Mouse (Mus musculus) neural tube, embryonic 15.5 days (tissue): ENCODE measurements at regions not wholly inside any gene's neighbourhood (a gene's known extent, or its start where the extent isn't known, plus 50 kb on each side); places are given as distances from the start of the nearest gene placed in this dataset.

Experiments
- ATAC-seq: fragments of 200-750 bp; cut with Nextera tagmentation; 2 replicates; pipeline ENCODE4 v1.8.0; 2017; ENCODE audit warnings: mild to moderate bottlenecking, moderate TSS enrichment, moderate library complexity; ENCODE audit not compliant: low FRiP score
- H3K27ac ChIP-seq: fragments of 300-500 bp; sonication (generic); replicated peaks from 2 replicates; pipeline ENCODE4 v1.5.1; 2015; ENCODE audit warnings: mild to moderate bottlenecking, inconsistent platforms
- H3K27me3 ChIP-seq: fragments of 300-500 bp; sonication (generic); replicated peaks from 2 replicates; pipeline ENCODE4 v1.6.1; 2015; ENCODE audit warnings: inconsistent platforms
- H3K36me3 ChIP-seq: fragments of 300-500 bp; sonication (generic); 2 replicates; pipeline ENCODE4 v1.6.1; 2015; ENCODE audit warnings: inconsistent platforms
- H3K4me1 ChIP-seq: fragments of 300-500 bp; sonication (generic); 2 replicates; pipeline ENCODE4 v1.6.1; 2015; ENCODE audit warnings: inconsistent platforms
- H3K4me2 ChIP-seq: fragments of 300-500 bp; sonication (generic); 2 replicates; pipeline ENCODE4 v1.6.1; 2015; ENCODE audit warnings: inconsistent platforms, mild to moderate bottlenecking, moderate library complexity
- H3K4me3 ChIP-seq: fragments of 300-500 bp; sonication (generic); replicated peaks from 2 replicates; pipeline ENCODE4 v1.5.1; 2015; ENCODE audit warnings: mild to moderate bottlenecking, inconsistent platforms
- H3K9ac ChIP-seq: fragments of 300-500 bp; sonication (generic); replicated peaks from 2 replicates; pipeline ENCODE4 v1.6.1; 2015; ENCODE audit warnings: mild to moderate bottlenecking, inconsistent platforms
- H3K9me3 ChIP-seq: fragments of 300-500 bp; sonication (generic); replicated peaks from 2 replicates; pipeline ENCODE4 v1.6.1; 2016; ENCODE audit warnings: inconsistent platforms
- WGBS: fragments of 180-500 bp; shearing (Covaris S2); methylation state at CpG from one replicate; pipeline ENCODE4 v1.1.7; 2015; ENCODE audit warnings: mixed read lengths; 5-methylcytosine and 5-hydroxymethylcytosine counted together

GRCm38 (mm10) chr5:46488140-46488942 is 630.9 kb upstream of the Lcorl start:
- WGBS, result 68% methylated on average over 6 of the region's 6 CpGs
- no peaks in the 10 kb centered on the region for H3K9me3 ChIP-seq
- H3K27me3 ChIP-seq, result no peaks in the 10 kb centered on the region
- H3K4me2 ChIP-seq, result no peak overlapping the region
- ATAC-seq, result no peak
- H3K4me3 ChIP-seq, result no peak overlapping the region
- H3K4me1 ChIP-seq, result no peaks in the 10 kb centered on the region
- no peak overlapping the region for H3K27ac ChIP-seq
- no peaks in the 10 kb centered on the region for H3K36me3 ChIP-seq
- H3K9ac ChIP-seq, result no peak overlapping the region

- no peak overlapping the region for H3K4me2 ChIP-seq
- H3K4me1 ChIP-seq, result no peaks in the 10 kb centered on the region
- ATAC-seq, result no peak; the same call in 1 of the 2 replicates
- H3K27me3 ChIP-seq, result no peaks in the 10 kb centered on the region
- H3K36me3 ChIP-seq, result no peaks in the 10 kb centered on the region
- H3K27ac ChIP-seq, result no peak overlapping the region
- H3K9me3 ChIP-seq, result no peaks in the 10 kb centered on the region
- H3K9ac ChIP-seq, result no peak overlapping the region
- 2% methylated on average over 1 of the region's 1 CpGs for whole genome bisulfite sequencing
- no peak overlapping the region for H3K4me3 ChIP-seq
These were observed 629.4 kb upstream of the Lcorl start for GRCm38 (mm10) chr5:46486740-46487326.

DNA sequence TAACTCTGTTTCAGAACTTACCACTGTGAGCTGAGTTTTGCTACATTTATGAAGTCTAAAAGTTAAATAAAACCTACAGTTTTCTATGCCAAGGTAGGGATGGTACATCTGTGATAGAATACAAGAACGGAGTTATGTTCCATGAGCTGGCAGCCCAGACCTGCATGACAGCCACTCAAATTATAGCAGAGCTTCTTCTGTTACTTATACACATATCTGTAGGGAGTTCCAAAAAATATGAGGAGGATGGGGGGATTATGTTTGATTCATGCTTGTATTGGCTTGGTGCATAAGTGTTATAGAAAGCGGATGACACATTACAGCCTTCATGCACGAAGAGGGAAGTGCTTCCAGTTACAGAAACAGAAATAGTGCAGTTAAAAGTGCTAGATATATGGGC is 598.9 kb upstream of the Lcorl start:
- 93% methylated on average over 3 of the region's 3 CpGs for WGBS
- Histone ChIP-seq H3K9ac (no peak overlapping the region), H3K4me2 (no peak overlapping the region), H3K27ac (no peak overlapping the region), H3K9me3 (no peaks in the 10 kb centered on the region), H3K4me3 (no peak overlapping the region), H3K36me3 (no peaks in the 10 kb centered on the region), H3K4me1 (no peaks in the 10 kb centered on the region), H3K27me3 (no peaks in the 10 kb centered on the region)
- no peak for ATAC-seq

DNA sequence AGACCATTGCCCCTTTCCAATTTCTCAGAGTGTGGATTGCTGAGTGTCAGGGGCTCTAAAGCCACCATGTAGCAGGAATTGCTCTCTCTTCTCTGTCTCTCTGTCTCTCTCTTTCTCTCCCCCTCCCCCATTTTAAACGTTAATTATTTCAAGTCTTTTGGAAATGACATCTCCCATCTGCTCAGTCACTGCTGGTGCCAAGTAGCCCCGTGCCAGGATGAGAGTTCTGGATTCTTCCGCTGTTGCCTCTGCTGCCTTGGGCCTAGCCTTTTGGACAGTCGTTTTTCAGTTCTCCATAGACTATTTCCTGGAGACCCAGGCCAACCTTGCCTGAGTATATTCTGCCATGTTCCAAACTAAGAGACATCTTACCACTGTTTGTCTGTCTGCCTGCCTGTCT is 590.9 kb upstream of the Lcorl start:
- Histone ChIP-seq H3K9ac (no peak overlapping the region), H3K9me3 (no peaks in the 10 kb centered on the region), H3K36me3 (no peaks in the 10 kb centered on the region), H3K4me2 (no peak overlapping the region), H3K27ac (no peak overlapping the region), H3K27me3 (no peaks in the 10 kb centered on the region), H3K4me3 (no peak overlapping the region), H3K4me1 (peaks cover 15% of the 10 kb centered on the region)
- ATAC-seq, result no peak
- 55% methylated on average over 4 of the region's 4 CpGs for WGBS

GRCm38 (mm10) chr5:46445844-46446243 is 588.4 kb upstream of the Lcorl start:
- H3K4me1 ChIP-seq, result peaks cover 15% of the 10 kb centered on the region
- H3K36me3 ChIP-seq, result no peaks in the 10 kb centered on the region
- 0 out of 2 replicates have a peak overlapping the region, but pooled peaks have one; percentile 0 for H3K4me2 ChIP-seq
- H3K27me3 ChIP-seq, result no peaks in the 10 kb centered on the region
- no peak overlapping the region for H3K27ac ChIP-seq
- no peak for ATAC-seq
- H3K9me3 ChIP-seq, result no peaks in the 10 kb centered on the region
- whole genome bisulfite sequencing, result 34% methylated on average over 3 of the region's 3 CpGs
- H3K9ac ChIP-seq, result no peak overlapping the region
- H3K4me3 ChIP-seq, result no peak overlapping the region

GRCm38 (mm10) chr5:46445122-46445521 is 587.7 kb upstream of the Lcorl start:
- no peaks in the 10 kb centered on the region for H3K36me3 ChIP-seq
- H3K27me3 ChIP-seq, result no peaks in the 10 kb centered on the region
- H3K4me2 ChIP-seq, result 0 out of 2 replicates have a peak overlapping the region, but pooled peaks have one; percentile 0
- H3K9ac ChIP-seq, result no peak overlapping the region
- no peaks in the 10 kb centered on the region for H3K9me3 ChIP-seq
- peaks cover 15% of the 10 kb centered on the region for H3K4me1 ChIP-seq
- no peak overlapping the region for H3K4me3 ChIP-seq
- WGBS, result 8% methylated on average over 7 of the region's 7 CpGs
- H3K27ac ChIP-seq, result no peak overlapping the region
- no peak for ATAC-seq

DNA sequence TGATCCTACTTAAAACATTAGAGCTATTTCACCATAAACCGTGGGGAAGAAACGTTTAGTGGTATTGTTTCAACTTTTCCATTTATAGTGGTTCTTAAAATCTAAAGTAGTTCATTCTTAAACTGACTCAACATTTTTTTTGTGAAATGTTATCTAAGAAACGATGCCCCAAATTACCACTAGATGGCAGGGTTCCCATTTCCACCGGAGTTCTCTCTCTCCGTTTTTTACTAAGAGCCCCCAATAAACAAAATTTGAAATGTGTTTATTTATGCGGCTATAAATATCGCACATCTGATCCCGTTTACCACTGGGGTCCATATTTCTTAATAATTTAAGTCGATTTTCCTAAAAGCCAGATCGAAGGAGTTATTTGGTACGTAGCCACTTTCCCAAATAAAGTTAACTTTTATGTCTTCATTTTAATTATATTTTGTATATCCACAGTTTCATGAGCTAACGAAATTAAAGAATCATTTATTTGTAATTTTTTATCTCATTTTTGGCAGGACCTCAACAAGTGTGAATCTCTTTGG is 586.5 kb upstream of the Lcorl start:
- WGBS, result 9% methylated on average over 12 of the region's 12 CpGs
- Histone ChIP-seq H3K9me3 (no peaks in the 10 kb centered on the region), H3K4me2 (peak overlapping the region; percentile 46), H3K4me1 (peaks cover 15% of the 10 kb centered on the region), H3K4me3 (no peak overlapping the region), H3K36me3 (no peaks in the 10 kb centered on the region), H3K9ac (no peak overlapping the region), H3K27me3 (no peaks in the 10 kb centered on the region), H3K27ac (no peak overlapping the region)
- ATAC-seq, result no peak

- Histone ChIP-seq H3K4me3 (no peak overlapping the region), H3K9me3 (no peaks in the 10 kb centered on the region), H3K9ac (no peak overlapping the region), H3K27ac (no peak overlapping the region), H3K4me2 (no peak overlapping the region), H3K36me3 (no peaks in the 10 kb centered on the region), H3K4me1 (peaks cover 15% of the 10 kb centered on the region), H3K27me3 (no peaks in the 10 kb centered on the region)
- peak; percentile 69; the same call in 1 of the 2 replicates for ATAC-seq
- WGBS, result 64% methylated on average over 6 of the region's 6 CpGs
These were observed 585.3 kb upstream of the Lcorl start for GRCm38 (mm10) chr5:46442600-46443248.

- no peak for ATAC-seq
- H3K27ac ChIP-seq, result no peak overlapping the region
- H3K36me3 ChIP-seq, result no peaks in the 10 kb centered on the region
- H3K27me3 ChIP-seq, result no peaks in the 10 kb centered on the region
- H3K9me3 ChIP-seq, result no peaks in the 10 kb centered on the region
- H3K4me1 ChIP-seq, result peaks cover 15% of the 10 kb centered on the region
- H3K4me2 ChIP-seq, result no peak overlapping the region
- H3K4me3 ChIP-seq, result no peak overlapping the region
- no peak overlapping the region for H3K9ac ChIP-seq
These were observed 584.3 kb upstream of the Lcorl start for GRCm38 (mm10) chr5:46441716-46442115.

DNA sequence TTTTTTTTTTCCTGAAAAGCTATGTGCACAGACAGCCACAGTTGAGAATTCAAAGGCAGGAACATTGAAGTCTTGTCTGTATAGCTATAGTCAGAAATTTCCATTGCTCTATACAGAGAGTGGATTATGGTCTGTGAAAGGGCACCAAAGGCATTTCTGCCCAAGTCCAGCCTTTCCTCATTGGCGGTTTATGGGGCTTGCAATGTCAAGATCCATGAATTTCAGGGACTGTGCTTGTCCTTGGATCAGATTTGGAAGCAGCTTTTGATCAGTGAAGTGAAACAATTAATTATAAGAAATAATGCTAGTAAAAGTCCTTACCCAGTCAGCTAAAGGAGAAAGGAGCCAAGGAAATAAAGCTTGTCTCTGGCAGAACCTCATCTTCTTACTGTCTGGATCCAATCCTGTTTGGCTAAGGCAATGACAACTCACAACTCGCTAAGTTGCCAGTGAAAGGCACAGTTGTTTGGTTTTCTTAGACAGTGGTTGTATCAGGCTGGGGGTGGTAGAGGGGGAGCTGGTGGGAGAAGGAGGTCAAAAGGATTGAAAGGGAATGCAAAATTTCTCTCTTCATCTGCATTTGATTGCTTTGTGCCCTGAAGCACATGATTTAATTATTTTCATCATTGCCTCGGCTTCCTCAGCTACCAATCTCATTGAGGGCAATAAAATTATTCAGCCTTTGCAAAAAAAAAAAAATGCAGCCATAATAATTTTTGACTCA is 574.4 kb upstream of the Lcorl start:
- Histone ChIP-seq H3K36me3 (no peaks in the 10 kb centered on the region), H3K27ac (no peak overlapping the region; the same call in 1 of the 2 replicates), H3K4me2 (no peak overlapping the region)

DNA sequence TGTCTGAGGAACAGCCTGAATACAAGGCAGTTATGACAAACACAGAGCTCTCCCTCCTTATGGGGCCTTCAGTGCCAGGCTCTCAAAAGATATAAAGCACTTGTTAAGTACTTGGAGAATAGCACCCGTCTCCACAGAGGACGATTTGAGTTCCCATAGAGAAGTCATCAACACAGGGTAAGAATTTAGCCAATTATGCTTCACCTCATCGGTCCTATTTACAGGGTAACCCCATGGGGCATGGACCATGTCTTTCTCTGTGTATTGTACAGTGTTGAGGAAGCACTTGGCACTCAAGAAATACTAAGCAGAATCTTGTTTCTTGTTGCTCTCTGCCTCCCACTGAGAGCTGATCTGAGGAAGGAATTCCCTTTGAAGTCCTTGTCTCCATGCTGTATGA is 565.3 kb upstream of the Lcorl start:
- ATAC-seq, result no peak
- Histone ChIP-seq H3K27me3 (no peaks in the 10 kb centered on the region), H3K27ac (no peak overlapping the region), H3K4me1 (no peaks in the 10 kb centered on the region), H3K4me2 (no peak overlapping the region), H3K9me3 (no peaks in the 10 kb centered on the region), H3K4me3 (no peak overlapping the region), H3K9ac (no peak overlapping the region), H3K36me3 (no peaks in the 10 kb centered on the region)
- WGBS, result 31% methylated on average over 3 of the region's 3 CpGs

More for the DNA sequence above, 574.4 kb upstream of the Lcorl start:
- no peaks in the 10 kb centered on the region for H3K9me3 ChIP-seq
- H3K9ac ChIP-seq, result no peak overlapping the region
- 29% methylated on average over 3 of the region's 3 CpGs for WGBS
- no peaks in the 10 kb centered on the region for H3K4me1 ChIP-seq
- H3K4me3 ChIP-seq, result no peak overlapping the region
- no peaks in the 10 kb centered on the region for H3K27me3 ChIP-seq
- peak; percentile 41; the same call in 1 of the 2 replicates for ATAC-seq
